Mouse (Mus musculus): Measurements from ENCODE around the gene Copg2. TPM values are rescaled to one million over a fixed set of nuclear protein-coding genes. Genes with fewer than 3 reads are reported as not detected.

The Copg2 gene
- polyA plus RNA-seq, 1 experiment from 2014 or later, result 28.2 TPM

GRCm38 (mm10) chr6:30738464-30739006 is 158.1 kb downstream of the Copg2 start:
- Histone ChIP-seq H3K36me3 (peaks cover 14% of the 10 kb centered on the region), H3K4me2 (peak overlapping the region; percentile 53), H3K9ac (peak overlapping the region; percentile 71), H3K27ac (replicated peaks) (peak overlapping the region; percentile 89), H3K9me3 (peaks cover 15% of the 10 kb centered on the region; the same call in 1 of the 2 replicates), H3K4me3 (peak overlapping the region; percentile 59), H3K27me3 (no peaks in the 10 kb centered on the region), H3K4me1 (replicated peaks) (peaks cover 8% of the 10 kb centered on the region)
- 48% methylated on average over 20 of the region's 20 CpGs for WGBS
- no peak for ATAC-seq (ENCODE audit: low FRiP score, low read depth)

GRCm38 (mm10) chr6:30737548-30738463 is 158.8 kb downstream of the Copg2 start:
- peaks cover 15% of the 10 kb centered on the region; the same call in 1 of the 2 replicates for H3K9me3 ChIP-seq
- WGBS, result 48% methylated on average over 59 of the region's 66 CpGs
- peak overlapping the region; percentile 59 for H3K4me3 ChIP-seq
- H3K4me2 ChIP-seq, result peak overlapping the region; percentile 53
- H3K9ac ChIP-seq, result peak overlapping the region; percentile 71
- no peaks in the 10 kb centered on the region for H3K27me3 ChIP-seq
- H3K36me3 ChIP-seq, result peaks cover 7% of the 10 kb centered on the region
- H3K4me1 ChIP-seq (replicated peaks), result peaks cover 12% of the 10 kb centered on the region
- ATAC-seq (ENCODE audit: low FRiP score, low read depth), result peak; percentile 86
- H3K27ac ChIP-seq (replicated peaks), result peak overlapping the region; percentile 89

GRCm38 (mm10) chr6:30736864-30737547 is 159.6 kb downstream of the Copg2 start:
- peak overlapping the region; percentile 53 for H3K4me2 ChIP-seq
- peak overlapping the region; percentile 59 for H3K4me3 ChIP-seq
- H3K9ac ChIP-seq, result peak overlapping the region; percentile 71
- WGBS, result 45% methylated on average over 29 of the region's 29 CpGs
- H3K27me3 ChIP-seq, result no peaks in the 10 kb centered on the region
- ATAC-seq (ENCODE audit: low FRiP score, low read depth), result peak; percentile 83
- peaks cover 12% of the 10 kb centered on the region for H3K4me1 ChIP-seq (replicated peaks)
- no peaks in the 10 kb centered on the region for H3K36me3 ChIP-seq
- peaks cover 15% of the 10 kb centered on the region; the same call in 1 of the 2 replicates for H3K9me3 ChIP-seq
- H3K27ac ChIP-seq (replicated peaks), result peak overlapping the region; percentile 89

GRCm38 (mm10) chr6:30736372-30736762 is 160.2 kb downstream of the Copg2 start:
- WGBS, result 60% methylated on average over 13 of the region's 13 CpGs
- Histone ChIP-seq H3K4me3 (0 out of 2 replicates have a peak overlapping the region, but pooled peaks have one; percentile 59), H3K36me3 (no peaks in the 10 kb centered on the region), H3K27ac (replicated peaks) (peak overlapping the region; percentile 89), H3K9ac (no peak overlapping the region), H3K4me2 (peak overlapping the region; percentile 53), H3K4me1 (replicated peaks) (peaks cover 12% of the 10 kb centered on the region), H3K27me3 (no peaks in the 10 kb centered on the region), H3K9me3 (peaks cover 15% of the 10 kb centered on the region; the same call in 1 of the 2 replicates)
- no peak for ATAC-seq (ENCODE audit: low FRiP score, low read depth)

- Histone ChIP-seq H3K9ac (no peak overlapping the region), H3K9me3 (peaks cover 15% of the 10 kb centered on the region; the same call in 1 of the 2 replicates), H3K4me2 (peak overlapping the region; percentile 53), H3K4me1 (replicated peaks) (peaks cover 12% of the 10 kb centered on the region), H3K4me3 (0 out of 2 replicates have a peak overlapping the region, but pooled peaks have one; percentile 0), H3K27ac (replicated peaks) (peak overlapping the region; percentile 89), H3K36me3 (no peaks in the 10 kb centered on the region), H3K27me3 (no peaks in the 10 kb centered on the region)
- no peak for ATAC-seq (ENCODE audit: low FRiP score, low read depth)
- WGBS, result 50% methylated on average over 15 of the region's 15 CpGs
Observed at GRCm38 (mm10) chr6:30735728-30736371, 160.7 kb downstream of the Copg2 start.

GRCm38 (mm10) chr6:30734988-30735727 is 161.4 kb downstream of the Copg2 start:
- no peak for ATAC-seq (ENCODE audit: low FRiP score, low read depth)
- Histone ChIP-seq H3K36me3 (no peaks in the 10 kb centered on the region), H3K4me3 (0 out of 2 replicates have a peak overlapping the region, but pooled peaks have one; percentile 0), H3K9ac (no peak overlapping the region), H3K27ac (replicated peaks) (peak overlapping the region; percentile 89; the same call in 1 of the 2 replicates), H3K9me3 (peaks cover 15% of the 10 kb centered on the region; the same call in 1 of the 2 replicates), H3K4me1 (replicated peaks) (peaks cover 8% of the 10 kb centered on the region), H3K27me3 (no peaks in the 10 kb centered on the region), H3K4me2 (peak overlapping the region; percentile 42)
- WGBS, result 51% methylated on average over 22 of the region's 22 CpGs

GRCm38 (mm10) chr6:30734465-30734864 is 162.1 kb downstream of the Copg2 start:
- Histone ChIP-seq H3K36me3 (no peaks in the 10 kb centered on the region), H3K4me1 (replicated peaks) (peaks cover 12% of the 10 kb centered on the region), H3K9ac (no peak overlapping the region), H3K4me3 (no peak overlapping the region), H3K27me3 (no peaks in the 10 kb centered on the region), H3K4me2 (no peak overlapping the region; the same call in 1 of the 2 replicates), H3K9me3 (peaks cover 15% of the 10 kb centered on the region; the same call in 1 of the 2 replicates), H3K27ac (replicated peaks) (no peak overlapping the region)
- 60% methylated on average over 6 of the region's 6 CpGs for WGBS
- ATAC-seq (ENCODE audit: low FRiP score, low read depth), result no peak

GRCm38 (mm10) chr6:30732571-30733130 is 163.9 kb downstream of the Copg2 start:
- H3K9ac ChIP-seq, result no peak overlapping the region
- no peaks in the 10 kb centered on the region for H3K36me3 ChIP-seq
- no peak overlapping the region for H3K27ac ChIP-seq (replicated peaks)
- no peak overlapping the region for H3K4me3 ChIP-seq
- WGBS, result 46% methylated on average over 18 of the region's 18 CpGs
- ATAC-seq (ENCODE audit: low FRiP score, low read depth), result no peak
- peaks cover 12% of the 10 kb centered on the region for H3K4me1 ChIP-seq (replicated peaks)
- peaks cover 10% of the 10 kb centered on the region; the same call in 1 of the 2 replicates for H3K9me3 ChIP-seq
- no peaks in the 10 kb centered on the region for H3K27me3 ChIP-seq
- no peak overlapping the region for H3K4me2 ChIP-seq

GRCm38 (mm10) chr6:30730301-30730971 is 166.2 kb downstream of the Copg2 start:
- no peak overlapping the region for H3K27ac ChIP-seq (replicated peaks)
- no peaks in the 10 kb centered on the region for H3K27me3 ChIP-seq
- peak; percentile 27; the same call in 1 of the 2 replicates for ATAC-seq (ENCODE audit: low FRiP score, low read depth)
- no peaks in the 10 kb centered on the region for H3K9me3 ChIP-seq
- H3K4me2 ChIP-seq, result no peak overlapping the region
- peaks cover 7% of the 10 kb centered on the region for H3K4me1 ChIP-seq (replicated peaks)
- H3K4me3 ChIP-seq, result no peak overlapping the region
- 40% methylated on average over 12 of the region's 12 CpGs for WGBS
- no peaks in the 10 kb centered on the region for H3K36me3 ChIP-seq
- H3K9ac ChIP-seq, result no peak overlapping the region

- no peaks in the 10 kb centered on the region for H3K27me3 ChIP-seq
- no peak within 1 kb of the TSS for H3K4me2 ChIP-seq
- WGBS, result 75% methylated on average over 7 of the region's 7 CpGs
- no peak for ATAC-seq (ENCODE audit: low FRiP score, low read depth)
- H3K36me3 ChIP-seq, result no peaks in the 10 kb centered on the region
- H3K4me3 ChIP-seq, result no peak within 1 kb of the TSS
- peaks cover 20% of the 10 kb centered on the region; the same call in 1 of the 2 replicates for H3K4me1 ChIP-seq (replicated peaks)
- no peak within 1 kb of the TSS for H3K9ac ChIP-seq
- peak within 1 kb of the TSS; percentile 75 for H3K27ac ChIP-seq (replicated peaks)
- H3K9me3 ChIP-seq, result no peaks in the 10 kb centered on the region
Observed at GRCm38 (mm10) chr6:30723331-30723730, 173.3 kb downstream of the Copg2 start, which contains the start of gene Mest. TSS of gene Mest (plus strand) at chr6:30723547.
